Mouse (Mus musculus) stomach, postnatal 0 days (tissue): Measurements from ENCODE around the gene Cep104.

ENCODE experiments used
- CTCF ChIP-seq: IDR thresholded peaks from 2 replicates; pipeline ENCODE4 v1.5.1; 2016; ENCODE audit warnings: antibody characterized with exemption, low read depth, mild to moderate bottlenecking, moderate library complexity
- EP300 ChIP-seq: optimal IDR thresholded peaks from 2 replicates; pipeline ENCODE3; 2016; ENCODE audit warnings: antibody characterized with exemption

DNA sequence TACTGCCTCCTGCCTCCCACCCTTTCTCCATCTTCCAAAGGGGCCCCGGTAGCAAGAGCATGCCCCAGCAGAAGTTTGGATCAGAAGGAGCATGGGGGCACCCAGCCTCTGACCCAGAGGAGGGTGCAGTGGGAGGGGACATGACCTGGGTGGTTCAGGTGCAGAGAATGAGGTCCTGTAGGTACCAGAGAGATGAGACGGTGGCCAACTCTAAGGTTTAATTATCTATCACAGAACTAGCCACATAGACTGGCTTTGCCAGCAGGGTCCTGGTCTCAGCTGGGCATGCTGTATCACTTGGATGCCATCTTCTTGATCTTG is 51.4 kb downstream of the Cep104 start:
- TF ChIP-seq CTCF (no peak), EP300 (no peak)
